Mouse (Mus musculus) testis, postnatal 14 days (tissue): ENCODE results near the gene Amn1.
"Not testable (repeated sequence)": the region's sequence is repeated elsewhere in the genome, so short reads cannot be mapped to it uniquely, and the experiment has no call there.

ENCODE experiments used
- DNase-seq: peaks from one replicate; pipeline ENCODE4 v3.0.0; 2021; ENCODE audit warnings: low spot score

Amn1 gene

DNA sequence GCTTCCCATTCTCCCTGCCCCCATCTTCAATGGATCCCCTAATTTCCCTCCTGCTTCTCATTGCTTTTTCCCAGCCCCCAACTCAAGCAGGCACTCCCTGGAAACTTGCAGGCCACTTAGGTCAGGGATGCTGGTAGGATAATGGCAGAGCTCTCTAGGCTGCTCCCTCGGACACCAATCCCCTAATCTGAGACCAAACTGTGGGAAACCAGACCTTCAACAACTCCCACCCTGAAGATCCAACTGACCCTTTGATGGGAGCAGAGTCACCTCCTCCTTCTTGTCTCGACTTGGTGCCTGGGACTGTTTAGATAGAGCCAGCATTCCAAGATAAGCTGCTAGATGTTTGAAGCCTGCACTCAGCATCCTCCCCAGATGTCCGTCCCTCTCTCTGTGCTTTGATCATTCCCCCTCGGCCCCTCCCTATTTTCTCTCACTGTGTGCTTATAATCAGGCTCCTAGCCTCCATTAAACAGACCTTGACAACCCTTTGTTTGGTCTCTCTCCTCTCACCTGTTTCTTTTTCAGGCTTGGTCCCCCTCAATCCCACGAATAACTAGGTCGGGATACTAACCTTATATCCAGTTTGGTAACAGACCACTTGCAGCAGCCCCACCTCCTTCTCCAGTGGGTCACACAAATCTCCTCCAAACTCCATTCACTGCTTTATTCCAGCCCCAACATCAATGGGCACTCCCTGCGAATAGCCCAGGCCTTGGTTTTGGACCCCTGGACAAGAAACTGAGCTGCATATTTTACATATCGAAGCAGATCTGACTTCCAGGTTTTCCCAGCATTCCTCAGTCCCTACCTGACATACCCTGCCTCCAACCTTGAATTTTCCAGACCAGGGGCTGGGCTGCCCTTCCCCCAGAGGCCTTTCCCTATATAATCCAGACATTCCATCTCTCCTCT, 34.1 kb downstream of the Amn1 start:
- DNase-seq, result no peak

DNA sequence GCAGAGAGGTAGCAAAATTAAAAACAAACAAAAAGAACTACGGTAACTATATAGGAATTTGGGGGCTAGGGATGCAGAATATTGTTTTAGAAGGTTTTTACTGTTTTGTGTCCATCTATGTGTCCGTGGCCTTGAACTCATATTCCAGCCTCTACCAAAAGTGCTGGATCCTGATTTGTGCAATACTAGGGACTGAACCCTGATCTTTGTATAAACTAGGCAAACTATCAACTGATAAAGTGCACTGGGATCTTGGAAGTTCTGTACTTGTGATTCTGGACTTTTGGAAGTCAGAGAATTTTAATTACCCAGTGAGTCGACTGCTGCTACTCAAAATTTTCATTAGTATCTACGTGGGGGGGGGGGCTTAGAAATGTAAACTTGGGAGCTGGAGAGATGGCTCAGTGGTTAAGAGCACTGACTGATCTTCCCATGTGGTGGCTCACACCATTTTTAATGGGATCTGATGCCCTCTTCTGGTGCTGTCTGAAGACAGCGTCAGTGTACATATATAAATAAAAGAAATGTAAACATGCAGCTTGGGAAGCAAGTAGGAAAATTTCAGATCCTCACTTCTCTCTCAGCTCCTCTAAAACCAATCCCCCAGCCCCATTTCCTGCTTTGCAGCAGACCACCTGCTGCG, 34.9 kb downstream of the Amn1 start:
- no peak for DNase-seq

DNA sequence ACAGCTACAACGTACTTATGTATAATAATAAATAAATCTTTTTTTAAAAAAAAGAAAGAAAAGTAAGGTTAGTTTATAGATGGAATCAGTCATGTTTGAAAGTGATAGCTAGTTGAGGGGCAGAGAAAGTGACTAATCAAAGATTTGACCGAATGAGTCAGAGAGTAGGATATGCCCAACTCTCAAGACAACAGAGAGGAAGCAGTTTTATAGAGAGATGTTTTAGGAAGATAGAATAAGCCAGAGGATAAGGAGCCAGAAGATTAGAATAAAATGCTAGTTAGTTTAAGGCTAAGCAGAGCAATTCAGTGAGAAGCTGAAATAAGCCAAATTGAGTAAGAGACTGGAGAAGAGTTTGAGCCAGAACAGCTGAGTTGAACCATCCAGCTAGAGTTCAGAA, 36.4 kb downstream of the Amn1 start:
- DNase-seq, result no peak

DNA sequence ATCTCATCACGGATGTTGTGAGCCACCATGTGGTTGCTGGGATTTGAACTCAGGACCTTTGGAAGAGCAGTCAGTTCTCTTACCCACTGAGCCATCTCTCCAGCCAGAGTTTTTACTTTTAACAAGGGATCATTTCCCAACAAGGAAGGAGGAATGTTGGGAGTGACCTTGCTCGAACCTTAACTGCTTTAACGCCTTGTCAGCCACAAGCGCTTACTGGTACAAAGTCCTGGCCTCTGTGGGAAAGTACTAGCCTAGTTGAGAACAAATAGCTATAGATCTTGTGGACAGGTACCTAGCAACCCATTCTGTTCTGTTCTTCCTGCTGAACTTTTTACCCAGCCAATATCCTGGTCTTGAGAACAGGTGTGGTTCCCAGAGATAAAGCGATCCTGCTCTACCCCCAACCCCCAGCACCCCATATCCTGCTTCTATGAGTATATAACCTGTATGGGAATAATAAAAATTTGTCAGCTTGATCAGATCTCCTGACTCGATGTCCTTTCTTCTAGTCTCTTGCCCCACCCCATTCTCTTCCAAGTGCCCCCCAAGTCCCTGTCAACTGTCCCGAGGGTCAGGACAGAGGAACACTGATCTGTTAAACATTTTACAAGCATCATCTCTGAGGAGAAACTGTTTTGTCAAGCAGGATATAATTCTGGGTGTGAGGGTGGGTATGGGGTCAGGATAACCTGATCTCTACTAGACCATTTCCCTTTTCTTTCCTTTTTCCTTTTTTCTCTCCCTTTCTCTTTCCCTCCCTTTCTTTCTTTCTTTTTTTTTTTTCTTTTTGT, 39.9 kb downstream of the Amn1 start:
- DNase-seq, result no peak

DNA sequence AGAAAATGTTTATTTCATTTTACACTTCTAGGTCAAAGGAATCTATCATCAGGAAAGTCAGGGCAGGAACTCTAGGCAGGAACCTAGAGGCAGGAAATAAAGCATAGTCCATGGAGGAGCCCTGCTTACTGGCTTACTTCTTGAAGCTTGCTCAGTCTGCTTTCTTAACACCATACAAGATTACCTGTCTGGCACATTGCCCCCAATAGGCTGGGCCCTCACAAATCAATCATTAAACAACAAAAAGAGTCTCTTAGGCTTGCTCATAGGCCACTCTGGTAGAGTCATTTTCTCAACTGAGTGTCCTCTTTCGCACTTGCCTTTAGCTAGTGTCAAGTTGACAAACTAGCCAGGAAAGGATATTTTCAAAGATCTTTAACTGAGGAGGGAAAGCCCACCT, 43.4 kb downstream of the Amn1 start:
- no peak for DNase-seq

DNA sequence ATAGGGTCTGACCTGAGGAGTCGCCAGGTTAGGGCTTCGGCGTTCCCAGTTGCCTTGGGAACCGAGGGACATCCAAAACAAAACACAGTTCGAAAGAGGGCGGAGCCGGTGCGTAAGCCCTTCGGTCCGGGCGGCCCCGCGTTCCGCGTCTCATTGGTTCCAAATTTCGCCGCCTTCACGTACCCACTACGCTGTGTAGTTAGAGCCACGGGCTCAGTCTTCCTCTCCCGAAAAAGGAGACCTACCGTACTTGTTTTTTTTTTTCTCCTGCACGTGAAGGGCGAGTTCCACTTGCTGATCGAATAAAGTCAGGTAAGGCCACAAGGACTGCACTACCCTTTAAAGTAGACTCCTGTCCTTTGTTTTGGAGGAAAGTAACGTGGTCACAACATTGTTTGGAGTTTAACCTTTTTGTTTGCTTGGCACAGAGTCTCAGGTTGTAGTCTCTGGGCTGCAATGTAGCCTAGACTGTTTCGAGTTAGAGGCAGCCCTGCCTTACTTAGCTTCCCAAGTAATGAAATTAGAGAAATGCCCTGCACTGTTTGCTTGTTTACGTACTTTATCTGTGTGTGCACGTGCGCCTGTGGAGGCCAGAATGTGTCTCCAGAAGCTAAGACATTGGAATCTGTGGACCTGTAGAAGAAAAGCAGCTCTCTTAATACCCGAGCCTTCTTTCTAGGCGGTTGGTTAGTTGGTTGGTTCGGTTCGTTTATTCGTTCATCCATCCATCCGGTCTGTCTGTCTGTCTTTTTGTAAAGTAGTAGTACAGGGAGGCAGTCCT, 46.9 kb downstream of the Amn1 start:
- peak; percentile 88 for DNase-seq

DNA sequence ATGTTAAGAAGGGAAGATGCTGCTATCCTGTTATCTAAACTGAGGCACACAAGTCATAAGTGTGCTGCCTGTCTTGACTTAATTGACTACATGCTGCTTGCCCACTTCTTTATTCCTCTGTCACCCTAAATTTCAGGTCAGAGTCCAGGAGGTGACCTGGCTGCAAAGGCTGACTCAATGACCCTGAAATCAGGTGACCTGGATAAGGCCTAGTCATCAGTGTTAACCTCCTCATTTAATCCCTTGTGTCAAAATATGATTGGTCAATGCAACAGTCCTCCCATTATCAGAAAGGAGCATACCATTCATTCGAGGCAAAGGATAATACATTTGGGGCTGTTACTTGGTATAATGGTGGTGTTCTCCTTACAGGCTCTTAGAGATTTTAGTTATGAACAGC, 49.0 kb downstream of the Amn1 start, which contains the start of gene Etfbkmt:
Etfbkmt (plus strand) TSS at position 379 of the 400 bp plus-strand sequence.
- no peak for DNase-seq

DNA sequence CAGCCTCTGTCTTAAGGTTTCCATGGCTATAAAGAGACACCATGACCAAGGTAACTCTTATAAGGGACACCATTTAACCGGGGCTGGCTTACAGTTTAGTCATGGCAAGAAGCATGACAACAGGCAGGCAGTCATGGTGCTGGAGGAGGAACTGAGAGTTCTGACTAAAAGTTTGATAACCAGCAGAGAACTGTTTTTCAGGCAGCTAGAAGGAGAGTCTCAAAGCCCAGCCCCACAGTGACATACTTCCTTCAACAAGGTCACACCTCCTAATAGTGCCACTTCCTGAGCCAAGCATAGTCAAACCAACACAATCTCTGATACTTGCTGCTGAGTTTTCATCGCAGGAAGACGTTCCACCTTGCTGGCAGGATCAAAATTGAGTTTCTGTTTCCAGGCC, 49.5 kb downstream of the Amn1 start:
- DNase-seq, result no peak

DNA sequence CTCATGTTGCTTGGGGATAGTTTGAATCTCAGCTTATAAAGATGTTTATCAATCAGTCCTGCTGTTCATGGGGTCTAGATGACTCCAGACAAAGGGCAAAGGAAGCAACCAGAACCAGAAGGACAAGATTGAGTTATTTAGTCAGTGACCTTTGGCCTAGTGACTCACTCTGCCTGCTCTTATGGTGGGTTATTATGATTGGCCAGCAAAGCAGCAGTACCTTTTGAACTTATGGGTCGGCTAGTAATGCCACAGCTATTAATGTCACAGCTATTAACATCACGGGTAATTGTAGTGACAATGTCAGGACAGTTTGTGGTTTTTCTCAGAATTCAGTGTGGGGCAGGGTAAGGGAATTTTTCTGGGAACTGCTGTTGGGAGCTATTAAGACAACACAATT, 50.6 kb downstream of the Amn1 start:
- DNase-seq, result no peak

DNA sequence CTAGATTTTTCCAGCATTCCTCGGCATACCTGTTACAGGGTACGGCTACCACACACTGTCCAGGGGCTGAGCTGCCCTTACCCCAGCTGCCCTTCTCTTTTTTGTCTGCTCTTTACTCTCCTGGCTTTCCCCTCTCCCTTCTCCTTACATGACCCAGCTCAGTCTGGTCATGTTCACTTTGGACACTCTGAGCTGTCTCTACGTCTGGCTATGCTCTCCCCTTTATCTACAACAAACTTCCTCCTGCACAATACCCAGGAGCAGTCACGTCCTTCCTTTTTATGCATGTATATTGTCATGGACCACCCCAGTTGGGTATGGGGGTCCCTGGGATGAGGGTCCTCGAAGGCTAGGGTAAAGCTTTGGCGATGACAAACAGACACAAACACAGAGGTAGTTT, 52.9 kb downstream of the Amn1 start:
- no peak for DNase-seq

DNA sequence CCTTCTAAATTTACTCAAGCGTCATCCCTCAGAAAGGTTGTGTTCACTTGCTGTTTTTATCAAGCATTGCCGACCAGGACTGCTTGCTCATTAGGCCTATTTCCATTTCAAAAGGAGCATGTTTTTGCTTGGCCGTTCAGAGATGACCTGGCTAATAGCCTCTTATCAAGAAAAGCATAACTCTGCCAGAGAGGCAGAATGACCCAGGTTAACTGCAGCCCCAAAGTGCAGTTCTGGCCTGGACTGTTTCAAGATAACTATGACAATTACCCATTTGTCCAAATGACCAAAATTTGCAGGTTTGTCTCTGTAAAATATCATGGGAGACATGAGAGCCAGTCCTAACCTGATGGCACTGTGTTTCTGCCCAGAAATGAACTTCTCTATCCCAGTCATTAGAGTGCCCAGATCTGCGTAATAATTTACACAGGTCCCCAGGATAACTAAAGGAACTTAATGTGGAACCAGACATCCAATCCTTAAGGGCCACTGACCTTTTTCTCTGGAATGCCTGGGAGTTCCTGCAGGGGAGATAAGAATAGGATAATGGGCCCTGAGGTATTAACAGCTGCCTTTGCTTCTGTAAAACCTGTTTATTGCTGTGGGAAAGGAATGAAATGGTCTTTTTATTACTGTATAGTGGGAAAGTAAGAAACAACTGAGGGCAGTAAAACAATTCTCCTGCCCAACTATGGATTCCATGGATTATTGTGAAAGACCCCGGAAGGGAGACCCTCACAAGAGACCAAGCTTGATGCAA, 53.9 kb downstream of the Amn1 start:
- no peak for DNase-seq

DNA sequence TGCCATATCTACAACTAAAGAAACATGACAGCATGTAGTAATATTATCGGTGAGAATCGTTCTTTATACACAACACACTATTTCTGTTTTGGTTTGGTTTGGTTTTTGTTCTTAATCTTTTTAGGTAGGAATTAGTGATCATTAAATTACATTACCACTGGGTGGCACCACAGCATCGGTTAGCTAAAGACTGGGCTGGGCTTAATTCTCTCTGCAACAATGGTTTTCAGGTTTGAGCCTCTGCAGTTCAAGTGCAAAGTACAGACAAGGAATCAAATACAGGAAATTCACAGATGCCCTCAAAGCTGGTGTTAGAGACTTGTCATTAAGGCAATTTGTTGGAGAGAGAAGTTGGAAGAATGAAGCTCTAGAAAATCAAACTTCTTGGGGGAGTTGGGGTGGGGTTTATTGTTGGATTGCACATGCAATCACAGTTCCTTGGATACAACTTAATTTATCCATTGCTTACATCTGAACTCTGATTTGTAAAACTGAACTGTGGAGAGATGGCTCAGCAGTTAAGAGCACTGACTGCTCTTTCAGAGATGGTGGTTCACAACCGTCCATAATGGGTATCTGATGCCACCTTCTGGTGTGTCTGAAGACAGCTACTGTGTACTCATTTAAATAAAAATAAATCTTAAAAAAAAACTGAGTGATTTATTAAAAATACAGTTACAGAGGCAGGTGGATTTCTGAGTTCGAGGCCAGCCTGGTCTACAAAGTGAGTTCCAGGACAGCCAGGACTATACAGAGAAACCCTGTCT, 56.0 kb downstream of the Amn1 start:
- no peak for DNase-seq

DNA sequence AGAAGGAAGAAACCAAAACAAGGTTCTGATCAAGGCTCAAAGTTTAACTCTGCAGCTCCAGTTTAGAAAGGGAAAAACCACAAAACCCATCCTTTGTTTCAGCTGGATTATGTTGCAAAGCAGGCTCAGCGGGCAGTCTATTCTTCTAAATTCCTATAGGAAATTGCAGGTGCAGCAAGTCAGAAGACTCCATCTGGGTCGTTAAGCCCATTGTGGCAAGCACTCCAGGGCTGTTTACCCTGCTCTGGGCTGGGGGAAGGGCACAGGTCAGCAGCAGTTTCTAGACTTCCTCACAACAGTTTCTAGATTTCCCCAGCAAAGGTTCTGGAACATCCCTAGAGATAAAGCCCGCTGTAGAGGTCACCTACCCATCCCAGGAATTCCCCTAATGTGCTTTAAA, 57.4 kb downstream of the Amn1 start:
- peak; percentile 15 for DNase-seq

DNA sequence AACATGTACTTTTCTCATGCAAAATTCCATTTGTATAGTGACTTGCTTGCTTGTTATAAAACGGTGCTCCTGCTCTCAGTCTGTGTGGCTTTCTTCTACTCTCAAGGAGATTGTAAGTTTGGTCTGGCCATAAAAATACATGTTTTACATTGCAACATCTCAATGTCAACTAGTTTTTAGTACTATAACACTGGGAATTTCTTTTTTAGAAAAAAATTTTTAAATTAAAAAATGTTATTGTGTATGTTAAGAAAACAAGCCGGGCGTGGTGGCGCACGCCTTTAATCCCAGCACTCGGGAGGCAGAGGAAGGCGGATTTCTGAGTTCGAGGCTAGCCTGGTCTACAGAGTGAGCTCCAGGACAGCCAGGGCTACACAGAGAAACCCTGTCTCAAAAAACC, 58.6 kb downstream of the Amn1 start, which contains the start of gene Gm10203:
Gm10203 (plus strand) TSS at position 301 of the 400 bp plus-strand sequence.
- not testable (repeated sequence) for DNase-seq

DNA sequence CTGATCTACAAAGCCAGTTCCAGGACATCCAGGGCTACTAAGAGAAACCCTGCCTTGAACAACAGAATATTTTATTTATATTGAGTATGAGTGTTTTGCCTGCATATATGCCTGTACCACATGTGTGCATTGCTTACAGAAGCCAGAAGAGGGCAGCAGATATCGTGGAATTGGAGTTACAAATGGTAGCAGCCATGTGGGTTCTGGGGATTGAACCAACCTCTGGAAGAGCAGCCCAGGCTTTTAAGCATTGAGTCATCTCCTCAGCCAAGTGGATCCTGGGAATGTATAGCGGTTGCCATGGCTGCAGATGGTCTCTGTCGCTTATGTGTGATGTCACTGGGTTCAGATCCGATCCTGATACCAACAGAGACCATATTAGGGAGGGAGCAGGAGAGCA, 61.8 kb downstream of the Amn1 start:
- peak; percentile 21 for DNase-seq

DNA sequence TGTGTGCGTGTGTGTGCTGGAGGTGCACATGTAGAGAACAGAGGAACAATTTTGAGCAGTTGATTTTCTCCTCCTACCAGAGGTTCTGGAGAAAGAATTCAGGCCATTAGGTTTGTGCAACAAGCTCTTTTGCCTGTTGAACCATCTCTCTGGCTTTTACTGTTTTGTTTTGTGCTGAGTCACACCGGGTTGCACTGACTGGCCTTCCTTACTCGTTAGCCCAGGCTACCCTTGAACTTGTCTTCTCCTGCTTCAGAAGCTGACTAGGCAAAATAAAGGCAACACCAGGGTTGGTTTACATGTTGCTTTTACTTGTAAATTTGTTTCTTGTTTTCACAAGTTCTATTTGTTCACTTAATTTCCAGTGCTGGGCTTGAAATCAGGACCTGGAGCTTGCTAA, 65.5 kb downstream of the Amn1 start:
- DNase-seq, result no peak

DNA sequence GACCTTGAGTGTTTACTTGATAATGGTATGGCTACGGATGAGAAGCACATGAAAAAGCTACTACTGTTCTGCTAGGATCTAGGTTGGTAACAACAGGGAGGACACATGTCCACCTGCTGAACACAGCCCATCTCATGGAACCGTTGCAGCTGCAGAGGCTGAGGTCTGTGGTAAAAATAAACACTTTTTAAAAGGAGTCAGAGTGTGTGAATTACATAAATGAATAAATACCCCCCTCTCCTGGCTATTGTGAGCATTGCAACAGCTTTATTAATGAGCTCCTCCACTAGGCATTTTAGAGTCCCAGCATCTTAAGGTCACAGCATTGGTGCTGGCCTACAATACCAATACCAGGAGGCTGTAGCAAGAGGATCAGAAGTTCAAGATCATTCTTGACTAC, 68.7 kb downstream of the Amn1 start:
- peak; percentile 32 for DNase-seq

DNA sequence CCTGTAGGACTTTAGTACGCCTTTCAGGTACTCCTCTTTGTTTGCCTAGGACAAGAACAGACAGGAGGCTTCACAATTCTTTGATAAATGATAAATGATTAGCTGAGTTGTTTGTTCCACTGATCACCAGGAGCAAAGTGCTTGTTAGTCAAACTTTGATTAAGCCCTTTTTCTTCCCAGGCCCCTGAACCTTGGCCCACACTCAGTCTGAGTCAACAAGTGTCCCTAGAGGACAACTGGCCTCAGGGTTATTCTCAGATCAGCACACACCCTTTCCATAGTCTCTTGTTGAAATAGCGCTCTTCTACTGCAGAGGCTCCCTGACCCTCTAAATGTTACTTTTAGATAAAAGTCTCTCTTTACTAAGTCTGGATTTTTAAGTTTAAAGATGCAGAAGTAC, 69.6 kb downstream of the Amn1 start:
- DNase-seq, result no peak

DNA sequence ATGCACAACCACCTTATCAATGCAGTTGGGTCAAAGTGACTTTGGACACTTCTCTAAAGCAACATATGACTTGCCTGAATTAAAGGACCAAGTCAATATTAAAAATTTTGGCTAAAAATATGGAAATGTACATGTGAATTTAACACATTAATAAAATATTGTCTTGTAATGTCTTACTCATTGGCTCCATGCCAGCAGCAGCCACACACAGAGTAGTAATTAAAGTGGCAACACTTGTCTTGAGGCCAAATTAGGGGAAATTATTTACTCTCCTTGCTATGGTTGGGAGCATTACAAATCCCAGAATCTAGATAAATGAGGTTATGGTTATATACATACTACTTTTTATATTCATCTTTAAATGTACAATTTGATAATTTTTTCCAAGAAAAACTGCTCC, 71.5 kb downstream of the Amn1 start:
- DNase-seq, result no peak

DNA sequence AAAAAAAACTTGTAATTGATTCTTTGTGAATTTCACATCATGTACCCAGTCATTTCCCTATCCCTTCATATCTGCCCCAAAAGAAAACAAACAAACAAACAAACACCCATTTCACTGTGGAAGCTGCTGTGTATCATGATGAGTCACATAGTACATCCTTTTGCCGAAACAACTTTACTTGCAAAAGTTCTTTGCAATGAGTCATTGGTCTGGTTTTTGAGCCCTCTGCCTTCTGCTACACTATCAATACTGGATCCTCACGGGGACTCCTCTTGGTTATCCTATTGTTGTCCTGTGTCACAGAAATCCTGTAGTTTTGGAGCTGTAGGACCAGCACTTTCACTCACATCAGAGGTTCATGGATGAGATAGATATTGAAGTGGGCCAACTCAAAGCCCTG, 79.6 kb downstream of the Amn1 start:
- DNase-seq, result no peak
